Mouse (Mus musculus): ENCODE measurements around the gene Sec16b.

DNA sequence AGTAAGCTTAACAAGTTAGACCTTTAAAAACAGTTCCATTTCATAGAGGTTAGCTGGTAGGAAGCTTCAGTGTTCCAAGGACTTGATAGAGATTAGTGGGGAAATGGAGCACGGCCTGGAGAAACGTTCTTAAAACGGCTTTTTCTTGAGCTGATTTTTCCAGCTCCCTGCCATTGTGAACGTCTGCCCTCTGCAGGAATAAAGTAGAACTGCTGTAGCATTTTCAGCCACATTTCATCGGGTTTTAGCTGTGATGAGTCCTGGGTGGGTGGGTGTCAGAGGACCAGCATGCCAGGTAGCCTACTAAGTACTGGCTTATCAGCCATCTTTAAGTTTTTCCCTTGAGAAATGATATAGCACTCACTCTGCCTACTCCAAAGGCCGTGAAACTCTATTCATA is 29.9 kb downstream of the Sec16b start:
- TF ChIP-seq POLR2A (IDR thresholded peaks at IDR 0.05; ENCODE audit: low read depth, low read length): no peak
- TF ChIP-seq CTCF (IDR thresholded peaks at IDR 0.05; ENCODE audit: extremely low read depth, insufficient read depth, insufficient read length, insufficient replicate concordance): peak; percentile 27; the same call in 1 of the 2 replicates

All from spleen, adult 2 months (tissue).